Mouse (Mus musculus): ENCODE results near the gene Ruvbl2.

Gene Ruvbl2

GRCm38 (mm10) chr7:45461326-45461725, 23.4 kb upstream of the Ruvbl2 start:
- DNase-seq (ENCODE audit: low spot score in 2 of 2), result no peak

- peak; percentile 62 to 72 for DNase-seq (ENCODE audit: low spot score in 2 of 2)
Observed at GRCm38 (mm10) chr7:45460860-45461314, 23.0 kb upstream of the Ruvbl2 start.

- DNase-seq (ENCODE audit: low spot score in 2 of 2), result no peak
Observed at GRCm38 (mm10) chr7:45460377-45460776, 22.5 kb upstream of the Ruvbl2 start.

- DNase-seq (ENCODE audit: low spot score in 2 of 2), result peak; percentile 97
Observed at GRCm38 (mm10) chr7:45459564-45460140, 21.8 kb upstream of the Ruvbl2 start, which contains the start of gene Ftl1. Gene Ftl1 (minus strand): TSS chr7:45459884.

- peak; percentile 73 to 83 for DNase-seq (ENCODE audit: low spot score in 2 of 2)
Observed at GRCm38 (mm10) chr7:45458748-45459563, 21.1 kb upstream of the Ruvbl2 start.

GRCm38 (mm10) chr7:45457204-45458060, 19.5 kb upstream of the Ruvbl2 start:
- DNase-seq (ENCODE audit: low spot score in 2 of 2), result no peak

GRCm38 (mm10) chr7:45456721-45457203, 18.9 kb upstream of the Ruvbl2 start:
- peak in 1 of 2 experiments; percentile 22 for DNase-seq (ENCODE audit: low spot score in 2 of 2)

- peak in 1 of 2 experiments; percentile 18 for DNase-seq (ENCODE audit: low spot score in 2 of 2)
Observed at GRCm38 (mm10) chr7:45455932-45456696, 18.2 kb upstream of the Ruvbl2 start.

GRCm38 (mm10) chr7:45454971-45455370, 17.1 kb upstream of the Ruvbl2 start:
- DNase-seq (ENCODE audit: low spot score in 2 of 2), result peak in 1 of 2 experiments; percentile 17

GRCm38 (mm10) chr7:45451344-45451982, 13.6 kb upstream of the Ruvbl2 start:
- peak; percentile 71 to 89 for DNase-seq (ENCODE audit: low spot score in 2 of 2)

- DNase-seq (ENCODE audit: low spot score in 2 of 2), result no peak
Observed at GRCm38 (mm10) chr7:45449974-45450373, 12.1 kb upstream of the Ruvbl2 start.

GRCm38 (mm10) chr7:45447325-45447990, 9.6 kb upstream of the Ruvbl2 start:
- no peak for DNase-seq (ENCODE audit: low spot score in 2 of 2)

- DNase-seq (ENCODE audit: low spot score in 2 of 2), result no peak
Observed at GRCm38 (mm10) chr7:45446589-45446988, 8.7 kb upstream of the Ruvbl2 start.

- DNase-seq (ENCODE audit: low spot score in 2 of 2), result no peak
Observed at GRCm38 (mm10) chr7:45443526-45444420, 5.9 kb upstream of the Ruvbl2 start.

GRCm38 (mm10) chr7:45437046-45437445, 850 bp downstream of the Ruvbl2 start:
- DNase-seq (ENCODE audit: low spot score in 2 of 2), result no peak

GRCm38 (mm10) chr7:45436444-45436843, 1.5 kb downstream of the Ruvbl2 start:
- no peak for DNase-seq (ENCODE audit: low spot score in 2 of 2)

GRCm38 (mm10) chr7:45435038-45435437, 2.9 kb downstream of the Ruvbl2 start:
- DNase-seq (ENCODE audit: low spot score in 2 of 2), result no peak

GRCm38 (mm10) chr7:45434203-45435015, 3.5 kb downstream of the Ruvbl2 start, which contains the start of gene Gys1:
Gene Gys1 (plus strand): TSS chr7:45434844.
- peak; percentile 100 for DNase-seq (ENCODE audit: low spot score in 2 of 2)

All from urinary bladder, postnatal 4 days (tissue).